Mouse (Mus musculus) CH12.LX (cell line): Measurements from ENCODE around the gene Pde3a. TPM values are rescaled to one million over a fixed set of nuclear protein-coding genes. Genes with fewer than 3 reads are reported as not detected.

Experiments used
- DNase-seq: peaks from one replicate; pipeline ENCODE4 v3.0.0-alpha.2; 2013; ENCODE audit errors: extremely low read depth
- H3K27ac ChIP-seq: 2 replicates; pipeline ENCODE4 v1.5.1; 2012; ENCODE audit warnings: low read depth, mild to moderate bottlenecking, control low read depth, moderate library complexity; ENCODE audit not compliant: insufficient read depth
- H3K27me3 ChIP-seq: replicated peaks from 2 replicates; pipeline ENCODE3; 2012; ENCODE audit warnings: inconsistent platforms
- H3K36me3 ChIP-seq, 2 experiments: replicated peaks in 1 of 2; 2 replicates each; pipeline versions ENCODE3 to v1.6.1; 2012; ENCODE audit warnings: inconsistent platforms in 1 of 2, low read length in 1 of 2, mild to moderate bottlenecking in 1 of 2, mixed read lengths in 1 of 2, moderate library complexity in 1 of 2; ENCODE audit not compliant: control insufficient read depth in 1 of 2, insufficient read depth in 1 of 2
- H3K4me1 ChIP-seq, 2 experiments: 2 replicates each; pipeline ENCODE4 v1.6.1; 2012; ENCODE audit warnings: inconsistent platforms in 1 of 2, moderate library complexity in 1 of 2; ENCODE audit not compliant: insufficient read depth in 2 of 2, control insufficient read depth in 1 of 2
- H3K4me2 ChIP-seq: 2 replicates; pipeline ENCODE4 v1.6.1; 2012; ENCODE audit warnings: low read depth, mild to moderate bottlenecking, control low read depth; ENCODE audit not compliant: poor library complexity, insufficient read depth, severe bottlenecking
- H3K4me3 ChIP-seq, 3 experiments: fragments of 150-350 bp in 1 of 3; sonication (generic) in 1 of 3; replicated peaks in 1 of 3; 2 replicates each; pipeline versions ENCODE3 to v1.5.1; 2011 to 2012; ENCODE audit warnings: low read depth in 2 of 3, low read length in 2 of 3, mild to moderate bottlenecking in 2 of 3, moderate library complexity in 2 of 3, control low read depth in 1 of 3, improper control_type of control experiment in 1 of 3, inconsistent platforms in 1 of 3, mixed read lengths in 1 of 3; ENCODE audit not compliant: poor library complexity in 1 of 3
- H3K79me2 ChIP-seq: replicated peaks from 2 replicates; pipeline ENCODE4 v1.6.1; 2012; ENCODE audit warnings: mild to moderate bottlenecking, moderate library complexity; ENCODE audit not compliant: control insufficient read depth, poor library complexity, insufficient read depth, severe bottlenecking; ENCODE audit errors: extremely low read depth
- H3K9ac ChIP-seq: 2 replicates; pipeline ENCODE4 v1.6.1; 2012; ENCODE audit warnings: low read depth, mild to moderate bottlenecking, control low read depth, moderate library complexity; ENCODE audit not compliant: insufficient read depth
- H3K9me3 ChIP-seq: replicated peaks from 2 replicates; pipeline ENCODE3; 2012; ENCODE audit warnings: low read length, inconsistent platforms, mixed read lengths
- CHD2 ChIP-seq: IDR thresholded peaks from 2 replicates; pipeline ENCODE4 v1.6.1; 2011; ENCODE audit warnings: low read length, improper control_type of control experiment
- ELF1 ChIP-seq: IDR thresholded peaks from 2 replicates; pipeline ENCODE4 v1.6.1; 2014; ENCODE audit warnings: low read depth, mild to moderate bottlenecking, inconsistent platforms, low read length, improper control_type of control experiment
- ETS1 ChIP-seq: conservative IDR thresholded peaks from 2 replicates; pipeline ENCODE4 v1.6.1; 2012; ENCODE audit warnings: low read depth, mild to moderate bottlenecking, inconsistent platforms, low read length, improper control_type of control experiment, moderate library complexity
- IRF4 ChIP-seq: IDR thresholded peaks from 2 replicates; pipeline ENCODE4 v1.6.1; 2014; ENCODE audit warnings: low read depth, mild to moderate bottlenecking, inconsistent platforms, low read length, improper control_type of control experiment
- MAFK ChIP-seq: IDR thresholded peaks from 2 replicates; pipeline ENCODE4 v1.6.1; 2011; ENCODE audit warnings: low read length, improper control_type of control experiment; ENCODE audit not compliant: insufficient replicate concordance
- MAX ChIP-seq: IDR thresholded peaks from 2 replicates; pipeline ENCODE4 v1.6.1; 2011; ENCODE audit warnings: low read length, improper control_type of control experiment
- MYC ChIP-seq: IDR thresholded peaks from 2 replicates; pipeline ENCODE4 v1.6.1; 2011; ENCODE audit warnings: low read depth, mild to moderate bottlenecking, improper control_type of control experiment, low read length
- PAX5 ChIP-seq: IDR thresholded peaks from 2 replicates; pipeline ENCODE4 v1.6.1; 2012; ENCODE audit warnings: low read length, inconsistent platforms, mixed read lengths
- POLR2A ChIP-seq: IDR thresholded peaks from 2 replicates; pipeline ENCODE4 v1.6.1; 2011; ENCODE audit warnings: low read depth, mild to moderate bottlenecking, improper control_type of control experiment, low read length
- SIN3A ChIP-seq: IDR thresholded peaks from 2 replicates; pipeline ENCODE4 v1.6.1; 2012; ENCODE audit warnings: low read length, improper control_type of control experiment, inconsistent platforms
- SMC3 ChIP-seq: IDR thresholded peaks from 2 replicates; pipeline ENCODE4 v1.6.1; 2011; ENCODE audit warnings: low read depth, low read length, improper control_type of control experiment
- TBP ChIP-seq: conservative IDR thresholded peaks from 2 replicates; pipeline ENCODE4 v1.6.1; 2011; ENCODE audit warnings: low read depth, low read length, improper control_type of control experiment
- TCF12 ChIP-seq: IDR thresholded peaks from 2 replicates; pipeline ENCODE4 v1.6.1; 2014; ENCODE audit warnings: low read depth, mild to moderate bottlenecking, inconsistent platforms, low read length, improper control_type of control experiment
- USF2 ChIP-seq: conservative IDR thresholded peaks from 2 replicates; pipeline ENCODE4 v1.6.1; 2011; ENCODE audit warnings: low read depth, low read length, improper control_type of control experiment
- ZC3H11A ChIP-seq: IDR thresholded peaks from 2 replicates; pipeline ENCODE4 v1.6.1; 2012; ENCODE audit warnings: low read depth, mild to moderate bottlenecking, inconsistent platforms, low read length, improper control_type of control experiment
- ZKSCAN1 ChIP-seq: IDR thresholded peaks from 2 replicates; pipeline ENCODE4 v1.6.1; 2012; ENCODE audit warnings: low read depth, inconsistent platforms, low read length, improper control_type of control experiment, borderline replicate concordance
- ZNF384 ChIP-seq: IDR thresholded peaks from 2 replicates; pipeline ENCODE4 v1.6.1; 2012; ENCODE audit warnings: low read depth, low read length, improper control_type of control experiment, inconsistent platforms
- dilution Hi-C: fragments of 300-500 bp; cut with MboI; formaldehyde crosslinking; loops from 2 replicates; pipeline ENCODE4 v1.14.3; 2020; ENCODE audit warnings: low sequenced_read_pairs; ENCODE audit not compliant: extremely low pct_unique_long_range_greater_than_20kb, extremely low pct_ligation_motif_present
- in situ Hi-C: fragments of 300-500 bp; cut with MboI; formaldehyde crosslinking; loops from 3 replicates; pipeline ENCODE4 v1.14.3; 2019; ENCODE audit warnings: low sequenced_read_pairs, low pct_ligation_motif_present, low pct_unique_long_range_greater_than_20kb, mixed read lengths
- polyA plus RNA-seq: library from polyadenylated mRNA; unstranded; fragments of >175 nt; gene quantifications from 2 replicates; pipeline ENCODE4 v1.2.1, GENCODE M21; 2012; ENCODE audit warnings: low read depth; ENCODE audit not compliant: insufficient read length
- total RNA-seq, 2 experiments: library from RNA; depleted of rRNA; stranded (reverse); fragments of 300-350 nt in 1 of 2; fragments of >200 nt in 1 of 2; gene quantifications; 2 replicates each; pipeline ENCODE4 v1.2.3; 2012 to 2014

The Pde3a gene
- total and polyA plus RNA-seq, 3 experiments, result under 0.01 to 0.04 (median 0.03) TPM

DNA sequence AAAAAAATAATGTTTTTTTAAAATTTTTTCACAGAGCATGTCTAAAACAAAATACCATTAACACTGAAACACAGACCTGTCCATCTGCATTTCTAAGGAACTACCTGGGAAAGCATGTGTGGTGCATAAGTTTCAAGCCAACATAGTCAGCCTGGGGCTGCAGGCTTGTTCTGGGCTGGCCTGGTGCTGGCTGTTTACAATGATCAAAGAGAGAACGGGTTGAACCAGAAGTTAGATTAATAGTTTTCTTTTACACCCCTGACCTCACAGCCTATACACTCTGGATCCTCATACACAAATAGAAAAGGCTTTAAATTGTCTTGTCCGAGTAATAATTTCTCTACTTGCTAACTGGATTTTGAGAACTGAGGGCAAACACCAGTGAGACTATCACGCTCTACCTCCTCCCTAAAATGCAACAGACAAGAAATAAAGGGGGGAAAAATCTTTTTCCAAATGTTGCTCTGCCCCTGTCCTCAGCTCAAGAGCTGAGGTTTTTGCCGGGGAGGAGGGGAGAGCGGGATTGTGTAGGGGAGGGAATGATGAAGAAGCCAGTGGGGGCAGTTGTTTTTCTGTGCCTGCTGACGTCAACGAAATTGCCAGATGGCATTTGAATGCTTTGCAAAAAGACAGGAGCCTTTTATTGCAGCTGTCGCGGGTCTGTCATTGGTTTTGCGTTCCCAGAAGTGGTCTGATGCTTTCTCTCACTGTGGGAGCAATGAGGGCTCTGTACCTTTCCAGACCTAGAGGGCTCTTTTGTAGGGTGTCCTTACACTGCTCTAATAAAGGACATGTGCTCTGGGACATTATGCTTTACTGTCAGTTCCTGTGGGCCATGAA lies 185.1 kb downstream of the Pde3a start:
- peaks cover 24% of the 10 kb centered on the region for H3K9me3 ChIP-seq
- dilution Hi-C loops (no loop called here), in situ Hi-C loops (loop anchor here (25.0 kb wide), 2 partner anchors 97 to 972 kb away; no protein-coding TSS in a partner anchor)
- no peak overlapping the region for H3K9ac ChIP-seq
- H3K4me3 ChIP-seq, result no peak overlapping the region
- DNase-seq, result peak; percentile 40
- no peak overlapping the region for H3K4me2 ChIP-seq
- no peak overlapping the region for H3K27ac ChIP-seq
- H3K27me3 ChIP-seq, result no peaks in the 10 kb centered on the region
- TF ChIP-seq ZNF384 (no peak), ETS1 (peak; percentile 37; the same call in 1 of the 2 replicates), MAFK (peak; percentile 30; the same call in 1 of the 2 replicates), PAX5 (no peak), CHD2 (0 out of 2 replicates have a peak, but pooled peaks have one; percentile 19), TCF12 (peak; percentile 40; the same call in 1 of the 2 replicates)
- H3K36me3 ChIP-seq, result no peaks in the 10 kb centered on the region
- no peaks in the 10 kb centered on the region for H3K79me2 ChIP-seq
- peaks cover 0 to 10% of the 10 kb centered on the region in 2 experiments; a peak in 2 of 4 replicates for H3K4me1 ChIP-seq

DNA sequence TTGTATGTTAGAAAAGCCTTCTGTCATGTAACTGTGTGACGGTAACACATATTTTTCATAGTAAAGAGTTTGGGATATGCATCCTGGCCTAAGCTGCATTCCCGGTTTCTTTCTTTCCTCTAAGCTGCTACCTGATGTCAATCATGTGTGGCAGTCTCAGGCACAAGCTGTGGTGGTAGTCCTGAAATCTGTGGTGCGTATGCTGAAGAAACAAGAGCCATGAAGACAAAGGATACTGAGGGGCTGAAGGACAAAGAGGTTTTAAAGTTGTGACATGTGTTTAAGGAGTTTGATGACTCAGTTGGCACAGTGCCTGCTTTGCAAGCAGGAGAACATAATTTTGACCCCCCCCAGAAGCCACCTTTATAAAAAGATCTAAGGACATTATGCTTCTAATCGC lies 186.1 kb downstream of the Pde3a start:
- H3K9me3 ChIP-seq, result peaks cover 24% of the 10 kb centered on the region
- peaks cover 0 to 12% of the 10 kb centered on the region in 2 experiments; a peak in 2 of 4 replicates for H3K4me1 ChIP-seq
- no peak for DNase-seq
- in situ Hi-C loops (loop anchor here (25.0 kb wide), 2 partner anchors 98 to 973 kb away; no protein-coding TSS in a partner anchor), dilution Hi-C loops (no loop called here)
- no peaks in the 10 kb centered on the region for H3K36me3 ChIP-seq
- H3K4me3 ChIP-seq, result no peak overlapping the region
- no peak overlapping the region for H3K4me2 ChIP-seq
- H3K9ac ChIP-seq, result no peak overlapping the region
- H3K27me3 ChIP-seq, result no peaks in the 10 kb centered on the region
- H3K27ac ChIP-seq, result no peak overlapping the region
- TF ChIP-seq TCF12 (no peak), TBP (no peak), ZC3H11A (no peak), MAX (no peak), SMC3 (no peak), USF2 (no peak), PAX5 (no peak), SIN3A (no peak), POLR2A (no peak), CHD2 (no peak), IRF4 (no peak), ELF1 (no peak), MYC (no peak), ZKSCAN1 (no peak)
- no peaks in the 10 kb centered on the region for H3K79me2 ChIP-seq
